Mouse (Mus musculus) lung, embryonic 14.5 days (tissue): ENCODE results near the gene Gpr183. TPM values are rescaled to one million over a fixed set of nuclear protein-coding genes. Genes with fewer than 3 reads are reported as not detected.
A peak's percentile ranks its signal among the peaks of the same experiment; 100 is the strongest.

Experiments used
- ATAC-seq: fragments of 200-750 bp; cut with Nextera tagmentation; 2 replicates; pipeline ENCODE4 v1.8.0; 2017; ENCODE audit warnings: mild to moderate bottlenecking, moderate TSS enrichment, moderate library complexity; ENCODE audit not compliant: insufficient read depth
- DNase-seq: peaks from one replicate; pipeline ENCODE4 v3.0.0-alpha.2; 2015
- H3K27ac ChIP-seq: fragments of 300-500 bp; sonication (generic); 2 replicates; pipeline ENCODE4 v1.5.1; 2014; ENCODE audit warnings: low read depth, mild to moderate bottlenecking, moderate library complexity
- H3K27me3 ChIP-seq: fragments of 300-500 bp; sonication (generic); 2 replicates; pipeline ENCODE4 v1.6.1; 2014; ENCODE audit warnings: low read length, control low read depth; ENCODE audit not compliant: insufficient read depth
- H3K36me3 ChIP-seq: fragments of 300-500 bp; sonication (generic); 2 replicates; pipeline ENCODE4 v1.6.1; 2014; ENCODE audit warnings: control low read depth; ENCODE audit not compliant: insufficient read depth
- H3K4me1 ChIP-seq: fragments of 300-500 bp; sonication (generic); 2 replicates; pipeline ENCODE4 v1.6.1; 2014; ENCODE audit warnings: antibody characterized with exemption, control low read depth; ENCODE audit not compliant: insufficient read depth
- H3K4me2 ChIP-seq: fragments of 300-500 bp; sonication (generic); 2 replicates; pipeline ENCODE4 v1.6.1; 2014; ENCODE audit warnings: mild to moderate bottlenecking
- H3K4me3 ChIP-seq: fragments of 300-500 bp; sonication (generic); 2 replicates; pipeline ENCODE4 v1.5.1; 2014; ENCODE audit warnings: low read depth, low read length
- H3K9ac ChIP-seq: fragments of 300-500 bp; sonication (generic); 2 replicates; pipeline ENCODE4 v1.6.1; 2014
- H3K9me3 ChIP-seq: fragments of 300-500 bp; sonication (generic); 2 replicates; pipeline ENCODE4 v1.6.1; 2016; ENCODE audit warnings: low read depth, low read length, control low read depth
- CTCF ChIP-seq: IDR thresholded peaks from 2 replicates; pipeline ENCODE4 v1.5.1; 2016; ENCODE audit warnings: antibody characterized with exemption, low read depth
- WGBS: fragments of 180-500 bp; shearing (Covaris S2); extraction: QIAGEN DNeasy Blood & Tissue Kit; methylation state at CpG from one replicate; pipeline ENCODE4 v1.1.7; 2014; 5-methylcytosine and 5-hydroxymethylcytosine counted together
- polyA plus RNA-seq: library from polyadenylated mRNA; unstranded; fragments of >200 nt; fragmentation: Nextera tagmentation; extraction: Ambion mirVana; gene quantifications from 2 replicates; pipeline ENCODE4 v1.2.1, GENCODE M21; 2014

Gene Gpr183
- polyA plus RNA-seq, 1 experiment from 2014 or later, result 3.6 TPM

DNA sequence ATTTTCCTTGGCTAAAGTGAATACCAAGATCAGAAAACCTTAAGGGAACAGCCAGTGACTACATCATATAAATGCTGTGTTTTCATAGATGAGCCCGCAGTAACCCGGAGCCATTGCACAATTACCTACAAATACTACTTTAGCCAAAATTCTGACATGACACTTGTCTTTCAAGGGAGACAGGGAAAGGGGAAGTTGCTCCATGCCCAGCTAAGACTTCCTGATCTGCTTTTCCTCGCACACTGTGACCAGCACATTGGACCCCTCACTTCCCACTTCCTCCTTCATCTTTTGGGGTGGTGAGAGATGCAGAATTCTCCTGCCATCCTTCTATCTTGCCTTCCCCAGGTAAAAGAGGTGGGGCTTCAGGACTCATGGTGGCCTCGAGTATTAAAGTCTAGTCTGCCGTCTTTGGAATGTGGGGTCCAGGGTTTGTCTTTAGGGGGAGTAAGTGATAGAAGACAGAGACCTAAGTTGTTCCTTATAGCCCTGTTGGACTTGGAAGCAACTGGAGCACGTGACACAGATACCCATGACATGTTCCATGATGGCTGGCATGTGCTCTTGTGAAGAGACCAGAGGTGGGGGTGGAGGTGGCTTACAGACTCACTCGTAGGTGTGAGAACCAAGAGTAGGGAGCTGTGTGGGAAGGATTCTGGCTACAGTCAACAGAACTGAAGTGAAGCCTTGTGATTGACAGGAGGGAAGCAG, 30.0 kb upstream of the Gpr183 start:
- Histone ChIP-seq H3K36me3 (peaks cover 28% of the 10 kb centered on the region; the same call in 1 of the 2 replicates), H3K9ac (no peak overlapping the region), H3K4me2 (no peak overlapping the region), H3K4me3 (no peak overlapping the region), H3K4me1 (no peaks in the 10 kb centered on the region), H3K9me3 (no peaks in the 10 kb centered on the region), H3K27ac (no peak overlapping the region), H3K27me3 (no peaks in the 10 kb centered on the region)
- TF ChIP-seq CTCF, result no peak
- DNase-seq, result no peak
- WGBS, result 88% methylated on average over 7 of the region's 7 CpGs
- no peak for ATAC-seq

DNA sequence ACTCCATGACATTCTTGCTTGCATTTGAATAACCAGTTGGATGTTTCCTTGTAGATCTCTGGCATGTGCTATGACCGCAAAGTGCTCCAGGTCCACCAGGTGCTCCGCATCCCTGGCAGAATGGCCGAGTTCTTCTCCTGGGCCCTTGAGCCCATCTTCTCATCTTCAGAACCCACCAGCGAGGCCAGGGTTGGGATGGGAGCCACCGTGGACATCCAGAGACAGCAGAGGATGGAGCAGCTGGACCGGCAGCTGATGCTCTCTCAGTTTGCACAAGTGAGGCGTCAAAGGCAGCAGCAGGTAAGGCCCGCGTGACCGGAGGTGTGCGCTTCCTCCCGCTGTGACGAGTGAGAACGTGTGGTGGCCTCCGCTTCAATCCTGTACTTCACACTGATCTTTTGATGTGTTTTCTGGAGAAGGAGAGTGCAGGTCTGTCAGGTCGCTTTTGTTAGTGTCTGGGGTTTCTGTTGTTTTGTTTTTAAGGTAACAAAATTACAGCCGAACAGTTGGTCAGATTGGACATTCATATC, 29.2 kb upstream of the Gpr183 start:
- DNase-seq (no peak), ATAC-seq (no peak)

DNA sequence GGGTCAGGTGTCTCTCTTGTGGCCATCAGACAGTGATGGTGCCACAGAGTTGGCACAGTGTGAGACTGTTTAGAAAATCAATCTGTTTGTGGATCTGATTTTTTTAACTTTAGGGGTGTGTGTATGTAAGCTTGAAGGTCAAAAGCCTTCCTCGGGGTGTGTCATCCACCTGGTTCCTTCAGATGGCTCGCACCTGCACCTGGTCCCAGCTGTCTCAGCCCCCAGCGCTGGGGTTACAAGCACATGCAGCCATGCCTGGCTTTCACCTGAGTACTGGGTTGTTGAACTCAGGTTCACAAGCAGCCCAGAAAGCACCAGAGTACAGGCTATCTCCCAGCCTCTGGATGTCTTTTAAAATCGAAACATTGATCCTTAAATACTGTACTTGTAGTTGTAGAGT, 28.6 kb upstream of the Gpr183 start:
- H3K4me3 ChIP-seq, result no peak overlapping the region
- no peaks in the 10 kb centered on the region for H3K4me1 ChIP-seq
- 83% methylated on average over 4 of the region's 4 CpGs for WGBS
- H3K27me3 ChIP-seq, result no peaks in the 10 kb centered on the region
- TF ChIP-seq CTCF, result no peak
- H3K27ac ChIP-seq, result no peak overlapping the region
- peaks cover 28% of the 10 kb centered on the region; the same call in 1 of the 2 replicates for H3K36me3 ChIP-seq
- DNase-seq, result no peak
- no peaks in the 10 kb centered on the region for H3K9me3 ChIP-seq
- H3K4me2 ChIP-seq, result no peak overlapping the region
- H3K9ac ChIP-seq, result no peak overlapping the region
- ATAC-seq, result no peak

More for the DNA sequence above, 29.2 kb upstream of the Gpr183 start:
- Histone ChIP-seq H3K27me3 (no peaks in the 10 kb centered on the region), H3K9me3 (no peaks in the 10 kb centered on the region), H3K36me3 (peaks cover 28% of the 10 kb centered on the region; the same call in 1 of the 2 replicates), H3K4me2 (no peak overlapping the region), H3K9ac (no peak overlapping the region), H3K27ac (no peak overlapping the region), H3K4me1 (no peaks in the 10 kb centered on the region), H3K4me3 (no peak overlapping the region)
- TF ChIP-seq CTCF, result no peak
- WGBS, result 87% methylated on average over 17 of the region's 17 CpGs

DNA sequence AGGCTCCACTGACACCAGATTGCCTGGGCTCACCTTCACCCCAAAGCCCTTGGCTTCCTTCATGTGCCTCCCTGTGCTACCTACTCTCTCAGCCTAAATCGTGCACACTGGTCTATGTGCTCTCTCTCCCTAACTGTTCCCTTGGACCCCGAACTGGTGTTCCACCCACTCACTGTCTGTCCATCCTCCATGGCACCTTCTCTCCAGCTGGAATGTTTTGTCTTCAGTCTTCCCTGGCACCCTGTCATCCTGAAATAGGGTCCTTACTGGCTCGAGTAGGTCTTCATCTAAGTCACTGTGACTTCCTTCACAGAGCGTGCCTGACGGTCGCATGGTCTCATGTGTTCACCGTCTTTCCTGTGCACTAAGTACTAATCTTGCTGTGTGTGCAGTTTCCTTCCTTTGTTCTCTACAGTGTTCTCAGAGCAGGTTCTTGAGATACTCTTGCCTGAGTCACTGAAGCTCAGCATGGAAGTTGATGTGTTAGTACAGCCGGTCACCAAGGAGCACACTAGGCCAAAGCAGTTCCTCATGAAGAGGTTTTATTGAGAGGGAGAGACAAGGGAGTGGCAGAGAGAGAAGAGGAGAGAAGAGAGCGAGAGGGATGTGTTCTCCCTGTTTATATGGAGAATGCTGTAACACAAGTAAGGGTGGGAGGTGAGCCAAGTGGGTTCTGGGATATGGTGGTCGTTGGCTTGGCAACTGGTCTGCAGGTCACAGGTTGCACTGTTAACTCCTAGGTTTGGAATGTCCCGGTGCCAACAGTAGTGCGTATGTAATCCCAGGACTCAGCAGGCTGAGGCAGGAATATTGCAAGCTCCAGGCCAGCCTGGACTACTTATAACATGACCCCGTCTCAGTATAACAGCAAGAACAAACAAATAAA, 27.6 kb upstream of the Gpr183 start:
- H3K4me1 ChIP-seq, result no peaks in the 10 kb centered on the region
- no peak overlapping the region for H3K9ac ChIP-seq
- no peak for TF ChIP-seq CTCF
- peak; percentile 15 for DNase-seq
- no peak for ATAC-seq
- no peaks in the 10 kb centered on the region for H3K27me3 ChIP-seq
- no peak overlapping the region; the same call in 1 of the 2 replicates for H3K27ac ChIP-seq
- H3K9me3 ChIP-seq, result no peaks in the 10 kb centered on the region
- 81% methylated on average over 13 of the region's 13 CpGs for WGBS
- H3K36me3 ChIP-seq, result peaks cover 23% of the 10 kb centered on the region; the same call in 1 of the 2 replicates
- H3K4me2 ChIP-seq, result no peak overlapping the region
- H3K4me3 ChIP-seq, result no peak overlapping the region

DNA sequence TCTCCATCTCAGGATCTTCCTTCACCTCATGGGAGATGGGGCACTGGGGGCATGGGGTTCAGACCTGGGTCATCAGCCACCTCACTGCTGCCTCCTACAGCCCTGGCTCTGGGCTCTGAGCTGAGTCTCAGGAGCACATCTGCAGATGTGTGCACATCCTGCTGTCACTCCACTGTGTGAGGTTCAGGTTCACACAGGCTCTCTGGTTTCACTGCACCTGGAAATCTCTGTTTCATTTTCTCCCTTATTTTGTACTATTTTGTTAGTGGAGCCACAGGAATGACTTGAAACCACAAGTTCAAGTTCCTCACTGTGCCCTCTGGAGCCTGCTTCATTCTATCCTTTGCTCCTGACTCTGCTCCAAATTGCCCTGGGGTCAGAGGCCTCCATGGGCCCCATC, 26.9 kb upstream of the Gpr183 start:
- no peak for TF ChIP-seq CTCF
- H3K4me2 ChIP-seq, result no peak overlapping the region

DNA sequence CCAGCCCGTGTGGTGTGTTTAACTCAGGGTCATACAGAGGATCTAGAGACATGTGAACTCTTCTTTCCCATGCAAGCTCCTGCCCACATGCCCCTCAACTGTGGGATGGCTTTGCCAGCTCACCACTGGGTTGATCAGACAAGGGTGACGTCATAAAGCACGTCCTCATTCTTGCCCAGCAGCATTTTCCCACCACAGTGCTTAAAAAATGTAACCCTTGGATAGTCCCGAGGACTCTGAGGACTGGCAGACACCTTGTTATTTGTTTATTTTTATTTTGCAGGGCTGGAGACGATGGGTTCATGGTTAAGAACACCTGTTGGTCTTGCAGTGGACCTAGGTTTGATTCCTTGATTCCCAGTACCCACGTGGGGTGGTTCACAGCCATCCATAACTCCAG, 25.9 kb upstream of the Gpr183 start:
- Histone ChIP-seq H3K9ac (no peak overlapping the region), H3K36me3 (peaks cover 15% of the 10 kb centered on the region; the same call in 1 of the 2 replicates), H3K27me3 (no peaks in the 10 kb centered on the region), H3K9me3 (no peaks in the 10 kb centered on the region), H3K4me3 (no peak overlapping the region), H3K27ac (no peak overlapping the region), H3K4me2 (no peak overlapping the region), H3K4me1 (no peaks in the 10 kb centered on the region)
- DNase-seq (no peak), ATAC-seq (no peak)
- WGBS, result 75% methylated on average over 6 of the region's 6 CpGs
- no peak for TF ChIP-seq CTCF

More for the DNA sequence above, 26.9 kb upstream of the Gpr183 start:
- no peaks in the 10 kb centered on the region for H3K27me3 ChIP-seq
- no peaks in the 10 kb centered on the region for H3K9me3 ChIP-seq
- no peak overlapping the region for H3K9ac ChIP-seq
- no peak for ATAC-seq
- no peak for DNase-seq
- no peaks in the 10 kb centered on the region for H3K4me1 ChIP-seq
- no peak overlapping the region for H3K27ac ChIP-seq
- peaks cover 20% of the 10 kb centered on the region; the same call in 1 of the 2 replicates for H3K36me3 ChIP-seq
- H3K4me3 ChIP-seq, result no peak overlapping the region

DNA sequence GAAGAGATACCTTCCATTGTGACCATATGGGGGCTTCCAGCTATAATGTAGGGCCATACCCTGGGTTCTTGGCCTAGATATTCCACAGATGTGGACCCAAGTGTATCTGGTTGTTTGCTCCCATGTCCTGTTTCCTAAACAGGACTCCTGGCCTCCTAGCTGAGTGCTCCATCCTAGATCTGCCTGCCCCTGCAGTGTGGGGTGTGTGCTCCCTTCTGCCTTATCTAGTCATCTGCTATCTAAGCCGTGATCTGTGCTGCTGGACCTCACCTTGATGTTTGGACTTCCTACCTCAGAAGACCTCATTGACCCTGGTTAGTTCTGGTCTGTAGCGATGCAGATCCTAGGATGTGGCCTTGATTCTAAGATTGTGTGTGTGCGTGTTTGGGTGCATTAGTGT, 24.9 kb upstream of the Gpr183 start:
- H3K4me3 ChIP-seq, result no peak overlapping the region
- no peak overlapping the region for H3K27ac ChIP-seq
- no peaks in the 10 kb centered on the region for H3K27me3 ChIP-seq
- no peaks in the 10 kb centered on the region for H3K4me1 ChIP-seq
- H3K36me3 ChIP-seq, result peaks cover 6% of the 10 kb centered on the region; the same call in 1 of the 2 replicates
- ATAC-seq (no peak), DNase-seq (no peak)
- TF ChIP-seq CTCF, result no peak
- H3K9ac ChIP-seq, result no peak overlapping the region
- H3K4me2 ChIP-seq, result no peak overlapping the region
- H3K9me3 ChIP-seq, result no peaks in the 10 kb centered on the region
- 91% methylated on average over 3 of the region's 3 CpGs for WGBS
